Mouse (Mus musculus): Measurements from ENCODE around the gene Cdk14.

DNA sequence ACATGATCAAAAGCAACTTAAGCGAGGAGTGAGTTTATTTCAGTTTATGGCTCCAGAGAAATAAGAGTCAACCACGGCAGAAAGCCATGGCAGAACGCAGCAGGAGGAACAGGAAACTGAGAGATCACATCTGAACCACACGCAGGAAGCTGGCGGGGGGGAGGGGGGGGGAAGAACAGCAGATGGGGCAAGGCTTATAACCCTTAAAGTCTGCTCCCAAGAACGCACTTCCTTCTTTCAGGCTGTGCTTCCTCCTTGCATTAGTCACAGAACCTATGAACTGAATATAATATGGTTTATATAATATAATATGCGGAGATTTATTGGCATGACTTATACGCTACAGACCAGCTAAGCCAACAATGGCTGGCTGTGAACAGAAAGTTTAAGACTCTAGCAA is 86.2 kb downstream of the Cdk14 start:
- TF ChIP-seq POLR2A (IDR thresholded peaks at IDR 0.05; ENCODE audit: insufficient read depth, low read length), result no peak
- TF ChIP-seq EP300 (IDR thresholded peaks at IDR 0.05; ENCODE audit: insufficient read depth, low read depth, low read length), result no peak
